Mouse (Mus musculus) embryonic facial prominence, embryonic 13.5 days (tissue): ENCODE data around the gene Def8. TPM values are rescaled to one million over a fixed set of nuclear protein-coding genes. Genes with fewer than 3 reads are reported as not detected.

Experiments used
- ATAC-seq: fragments of 200-750 bp; cut with Nextera tagmentation; 2 replicates; pipeline ENCODE4 v1.8.0; 2017; ENCODE audit warnings: low read depth; ENCODE audit not compliant: insufficient number of reproducible peaks, insufficient read depth, low FRiP score, low TSS enrichment
- H3K27ac ChIP-seq: fragments of 300-500 bp; sonication (generic); 2 replicates; pipeline ENCODE4 v1.5.1; 2015; ENCODE audit warnings: moderate library complexity, mild to moderate bottlenecking, inconsistent platforms
- H3K27me3 ChIP-seq: fragments of 300-500 bp; sonication (generic); 2 replicates; pipeline ENCODE4 v1.6.1; 2015; ENCODE audit warnings: mild to moderate bottlenecking, inconsistent platforms
- H3K36me3 ChIP-seq: fragments of 300-500 bp; sonication (generic); 2 replicates; pipeline ENCODE4 v1.6.1; 2015; ENCODE audit warnings: mild to moderate bottlenecking, inconsistent platforms
- H3K4me1 ChIP-seq: fragments of 300-500 bp; sonication (generic); 2 replicates; pipeline ENCODE4 v1.6.1; 2015; ENCODE audit warnings: inconsistent platforms
- H3K4me2 ChIP-seq: fragments of 300-500 bp; sonication (generic); 2 replicates; pipeline ENCODE4 v1.6.1; 2015; ENCODE audit warnings: moderate library complexity, mild to moderate bottlenecking, inconsistent platforms
- H3K4me3 ChIP-seq: fragments of 300-500 bp; sonication (generic); 2 replicates; pipeline ENCODE4 v1.5.1; 2015; ENCODE audit warnings: mild to moderate bottlenecking, inconsistent platforms
- H3K9ac ChIP-seq: fragments of 300-500 bp; sonication (generic); 2 replicates; pipeline ENCODE4 v1.6.1; 2015; ENCODE audit warnings: mild to moderate bottlenecking, inconsistent platforms
- H3K9me3 ChIP-seq: fragments of 300-500 bp; sonication (generic); 2 replicates; pipeline ENCODE4 v1.6.1; 2016; ENCODE audit warnings: inconsistent platforms
- WGBS: fragments of 180-500 bp; shearing (Covaris S2); methylation state at CpG from one replicate; pipeline ENCODE4 v1.1.7; 2015; ENCODE audit warnings: mixed read lengths; 5-methylcytosine and 5-hydroxymethylcytosine counted together
- polyA plus RNA-seq: library from polyadenylated mRNA; unstranded; fragments of >200 nt; fragmentation: Nextera tagmentation; extraction: Ambion mirVana; gene quantifications from 2 replicates; pipeline ENCODE4 v1.2.1, GENCODE M21; 2015

Def8 gene
- polyA plus RNA-seq, 1 experiment from 2014 or later = 43.2 TPM

DNA sequence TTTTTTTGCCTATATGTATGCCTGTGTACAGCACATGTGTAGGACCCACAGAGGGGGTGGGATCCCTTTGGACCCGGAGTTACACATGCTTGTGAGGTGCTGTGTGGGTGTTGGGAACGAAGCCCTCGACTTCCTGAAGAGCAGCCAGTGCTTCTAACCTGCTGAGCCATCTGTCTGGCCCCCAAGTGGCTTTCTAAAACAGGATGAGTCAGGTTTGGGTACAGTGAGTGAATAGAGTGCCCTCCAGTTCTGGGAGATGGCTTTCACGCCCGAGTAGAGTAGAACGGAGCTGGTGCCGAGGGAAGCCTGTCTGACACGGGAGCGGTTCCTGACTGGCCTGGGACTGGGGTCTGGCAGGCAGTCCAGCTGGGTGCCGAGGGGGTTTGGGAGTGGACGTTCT is 76.2 kb downstream of the Def8 start:
- H3K9me3 ChIP-seq = no peaks in the 10 kb centered on the region
- H3K9ac ChIP-seq = no peak overlapping the region
- WGBS = 94% methylated on average over 11 of the region's 11 CpGs
- H3K27ac ChIP-seq = no peak overlapping the region
- H3K27me3 ChIP-seq = no peaks in the 10 kb centered on the region
- no peaks in the 10 kb centered on the region for H3K4me1 ChIP-seq
- no peak for ATAC-seq
- no peak overlapping the region for H3K4me3 ChIP-seq
- no peak overlapping the region for H3K4me2 ChIP-seq
- H3K36me3 ChIP-seq = peaks cover 99% of the 10 kb centered on the region

DNA sequence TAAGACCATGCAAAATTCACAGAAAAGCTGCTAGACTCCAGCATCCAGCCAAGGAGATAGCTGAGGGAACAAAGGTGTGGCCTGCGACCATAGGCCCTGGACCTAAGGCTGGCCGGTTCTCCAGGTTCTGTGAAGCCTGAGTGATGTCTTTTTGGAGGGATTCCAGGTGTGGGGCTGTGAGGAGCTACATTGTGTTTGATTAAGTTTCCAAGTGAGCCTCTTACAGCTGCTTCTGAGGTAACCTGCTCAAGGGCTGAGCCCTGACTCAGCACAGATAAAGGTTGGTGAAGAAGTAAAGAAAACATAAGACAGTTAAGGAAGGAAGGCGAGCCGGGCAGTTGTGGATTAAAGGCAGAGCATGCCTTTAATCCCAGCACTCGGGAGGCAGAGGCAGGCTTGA is 78.9 kb downstream of the Def8 start:
- no peak for ATAC-seq
- H3K36me3 ChIP-seq = peaks cover 99% of the 10 kb centered on the region
- H3K4me1 ChIP-seq = no peaks in the 10 kb centered on the region
- H3K4me3 ChIP-seq = no peak overlapping the region
- no peaks in the 10 kb centered on the region for H3K27me3 ChIP-seq
- H3K27ac ChIP-seq = no peak overlapping the region
- 96% methylated on average over 5 of the region's 5 CpGs for WGBS
- no peaks in the 10 kb centered on the region for H3K9me3 ChIP-seq
- H3K4me2 ChIP-seq = no peak overlapping the region
- H3K9ac ChIP-seq = no peak overlapping the region

GRCm38 (mm10) chr8:123503801-123504467 is 80.6 kb downstream of the Def8 start:
- Histone ChIP-seq H3K36me3 (peaks cover 99% of the 10 kb centered on the region), H3K4me1 (no peaks in the 10 kb centered on the region), H3K9ac (no peak overlapping the region), H3K27ac (no peak overlapping the region), H3K4me2 (no peak overlapping the region), H3K9me3 (no peaks in the 10 kb centered on the region), H3K27me3 (no peaks in the 10 kb centered on the region), H3K4me3 (no peak overlapping the region)
- WGBS = 97% methylated on average over 6 of the region's 6 CpGs
- ATAC-seq = no peak

GRCm38 (mm10) chr8:123504591-123505195 is 81.4 kb downstream of the Def8 start:
- no peaks in the 10 kb centered on the region for H3K9me3 ChIP-seq
- H3K4me1 ChIP-seq = no peaks in the 10 kb centered on the region
- H3K4me2 ChIP-seq = no peak overlapping the region
- no peaks in the 10 kb centered on the region for H3K27me3 ChIP-seq
- H3K27ac ChIP-seq = no peak overlapping the region
- H3K36me3 ChIP-seq = peaks cover 99% of the 10 kb centered on the region
- 91% methylated on average over 9 of the region's 9 CpGs for WGBS
- no peak overlapping the region for H3K4me3 ChIP-seq
- no peak overlapping the region for H3K9ac ChIP-seq
- no peak for ATAC-seq

DNA sequence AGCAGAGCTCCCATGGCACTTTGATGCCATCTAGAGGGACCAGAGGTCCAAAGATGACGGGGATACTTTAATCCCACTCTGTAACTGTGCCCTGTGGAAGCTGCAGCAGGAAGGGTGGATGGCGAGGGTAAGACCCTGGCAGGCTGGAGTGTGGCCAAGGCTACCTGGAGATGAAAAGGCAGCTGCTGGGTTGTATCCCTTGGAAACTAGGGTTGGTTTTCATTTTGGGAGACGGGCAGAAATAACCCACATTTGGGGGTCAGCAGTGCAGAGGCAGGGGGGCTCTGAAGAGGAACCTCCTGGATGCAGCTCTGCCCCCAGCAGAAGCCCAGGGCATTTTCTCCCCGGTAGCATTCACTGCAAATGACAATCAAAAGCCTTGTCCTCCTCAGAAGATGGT is 81.9 kb downstream of the Def8 start:
- Histone ChIP-seq H3K27ac (no peak overlapping the region), H3K4me2 (no peak overlapping the region), H3K9ac (no peak overlapping the region), H3K9me3 (no peaks in the 10 kb centered on the region), H3K4me1 (no peaks in the 10 kb centered on the region), H3K36me3 (peaks cover 95% of the 10 kb centered on the region), H3K4me3 (no peak overlapping the region), H3K27me3 (no peaks in the 10 kb centered on the region)
- ATAC-seq = no peak
- WGBS = 85% methylated on average over 4 of the region's 4 CpGs

GRCm38 (mm10) chr8:123505695-123506094 is 82.4 kb downstream of the Def8 start:
- Histone ChIP-seq H3K27me3 (no peaks in the 10 kb centered on the region), H3K4me2 (no peak overlapping the region), H3K4me1 (no peaks in the 10 kb centered on the region), H3K27ac (no peak overlapping the region), H3K4me3 (no peak overlapping the region), H3K9me3 (no peaks in the 10 kb centered on the region), H3K9ac (no peak overlapping the region), H3K36me3 (peaks cover 91% of the 10 kb centered on the region)
- ATAC-seq = no peak
- 88% methylated on average over 9 of the region's 9 CpGs for WGBS

DNA sequence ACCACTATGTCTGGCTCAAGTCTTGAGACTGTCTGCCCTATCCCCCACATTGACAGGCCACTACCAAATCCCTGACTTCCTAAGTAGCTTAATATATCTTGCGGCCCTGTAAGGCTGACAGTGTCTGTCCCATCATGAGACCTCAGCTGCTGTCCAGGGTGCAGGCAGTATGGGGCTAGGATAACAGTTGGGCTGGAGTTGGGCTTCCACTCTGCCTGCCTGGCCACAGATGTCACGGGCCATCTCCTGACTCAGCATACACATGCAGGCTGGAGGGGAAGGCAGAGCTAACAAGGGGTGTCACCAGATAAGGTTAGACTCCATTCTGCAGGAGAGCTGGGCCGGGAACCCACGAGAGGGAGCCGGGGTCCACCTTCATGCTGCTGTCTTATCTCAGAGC is 83.8 kb downstream of the Def8 start:
- Histone ChIP-seq H3K27ac (no peak overlapping the region), H3K27me3 (no peaks in the 10 kb centered on the region), H3K4me2 (no peak overlapping the region), H3K4me3 (no peak overlapping the region), H3K9ac (no peak overlapping the region), H3K9me3 (no peaks in the 10 kb centered on the region), H3K36me3 (peaks cover 76% of the 10 kb centered on the region), H3K4me1 (no peaks in the 10 kb centered on the region)
- no peak for ATAC-seq
- 95% methylated on average over 5 of the region's 5 CpGs for WGBS

DNA sequence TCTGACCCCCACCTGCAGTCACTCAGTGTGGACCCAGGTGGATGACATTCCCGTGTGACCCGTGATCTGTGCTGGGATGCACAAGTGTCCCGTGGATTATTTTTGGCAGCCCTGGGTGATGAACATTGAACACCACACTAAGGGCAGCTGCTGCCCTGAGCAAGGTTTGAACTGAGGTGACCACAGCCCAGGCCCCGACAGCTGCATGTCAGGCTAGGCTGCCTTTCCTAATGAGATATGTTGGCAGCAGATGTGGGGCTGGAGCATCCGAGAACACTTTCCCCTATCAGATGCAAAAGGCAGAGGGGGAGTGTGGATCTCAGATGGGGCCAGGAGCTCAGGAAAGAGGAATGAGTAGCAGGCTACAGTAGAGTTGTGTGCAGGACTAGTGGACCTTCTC is 87.5 kb downstream of the Def8 start:
- Histone ChIP-seq H3K27ac (no peak overlapping the region), H3K36me3 (peaks cover 40% of the 10 kb centered on the region), H3K9ac (no peak overlapping the region), H3K4me1 (peaks cover 18% of the 10 kb centered on the region), H3K9me3 (no peaks in the 10 kb centered on the region), H3K4me2 (no peak overlapping the region), H3K27me3 (peaks cover 33% of the 10 kb centered on the region), H3K4me3 (no peak overlapping the region)
- WGBS = 76% methylated on average over 5 of the region's 5 CpGs
- ATAC-seq = no peak

Other genes starting within 250 kb of the Def8 start
- gene Dpep1, start 237.3 kb upstream of the Def8 start, polyA plus RNA-seq = 2.4 and 4.1 TPM in 2 replicates
- 153 and 164 TPM in 2 replicates for gene Chmp1a, start 210.8 kb upstream of the Def8 start, polyA plus RNA-seq
- gene Spata33, start 210.7 kb upstream of the Def8 start, polyA plus RNA-seq = 5.8 and 5.9 TPM in 2 replicates
- gene Cdk10, start 198.7 kb upstream of the Def8 start, polyA plus RNA-seq = 39.5 and 44.3 TPM in 2 replicates
- 4.6 and 5.1 TPM in 2 replicates for gene Spata2l, start 187.3 kb upstream of the Def8 start, polyA plus RNA-seq
- 27.0 and 29.3 TPM in 2 replicates for gene Zfp276, start 169.3 kb upstream of the Def8 start, polyA plus RNA-seq
- gene Vps9d1, start 169.2 kb upstream of the Def8 start, polyA plus RNA-seq = 32.6 and 33.3 TPM in 2 replicates
- 27.2 and 28.8 TPM in 2 replicates for gene Fanca, start 105.0 kb upstream of the Def8 start, polyA plus RNA-seq
- 1.9 and 2.2 TPM in 2 replicates for gene Spire2, start 90.8 kb upstream of the Def8 start, polyA plus RNA-seq
- 148 and 162 TPM in 2 replicates for gene Tcf25, start 49.8 kb upstream of the Def8 start, polyA plus RNA-seq
- gene Mc1r, start 16.4 kb upstream of the Def8 start, polyA plus RNA-seq = 0.14 and 0.17 TPM in 2 replicates
- 40.1 and 47.9 TPM in 2 replicates for gene Tubb3, start 12.1 kb upstream of the Def8 start, polyA plus RNA-seq
- 52.8 and 54.4 TPM in 2 replicates for gene Afg3l1, start 54.4 kb downstream of the Def8 start, polyA plus RNA-seq
- 5.3 and 6.0 TPM in 2 replicates for gene Dbndd1, start 91.9 kb downstream of the Def8 start, polyA plus RNA-seq
- 36.5 and 38.5 TPM in 2 replicates for gene Gas8, start 95.3 kb downstream of the Def8 start, polyA plus RNA-seq
- gene Rhou, start 230.4 kb downstream of the Def8 start, polyA plus RNA-seq = 6.9 and 8.3 TPM in 2 replicates